Mouse (Mus musculus): Measurements from ENCODE around the gene Aktip. TPM values are rescaled to one million over a fixed set of nuclear protein-coding genes. Genes with fewer than 3 reads are reported as not detected.

The Aktip gene
- polyA plus RNA-seq, 1 experiment from 2014 or later: 113 TPM

DNA sequence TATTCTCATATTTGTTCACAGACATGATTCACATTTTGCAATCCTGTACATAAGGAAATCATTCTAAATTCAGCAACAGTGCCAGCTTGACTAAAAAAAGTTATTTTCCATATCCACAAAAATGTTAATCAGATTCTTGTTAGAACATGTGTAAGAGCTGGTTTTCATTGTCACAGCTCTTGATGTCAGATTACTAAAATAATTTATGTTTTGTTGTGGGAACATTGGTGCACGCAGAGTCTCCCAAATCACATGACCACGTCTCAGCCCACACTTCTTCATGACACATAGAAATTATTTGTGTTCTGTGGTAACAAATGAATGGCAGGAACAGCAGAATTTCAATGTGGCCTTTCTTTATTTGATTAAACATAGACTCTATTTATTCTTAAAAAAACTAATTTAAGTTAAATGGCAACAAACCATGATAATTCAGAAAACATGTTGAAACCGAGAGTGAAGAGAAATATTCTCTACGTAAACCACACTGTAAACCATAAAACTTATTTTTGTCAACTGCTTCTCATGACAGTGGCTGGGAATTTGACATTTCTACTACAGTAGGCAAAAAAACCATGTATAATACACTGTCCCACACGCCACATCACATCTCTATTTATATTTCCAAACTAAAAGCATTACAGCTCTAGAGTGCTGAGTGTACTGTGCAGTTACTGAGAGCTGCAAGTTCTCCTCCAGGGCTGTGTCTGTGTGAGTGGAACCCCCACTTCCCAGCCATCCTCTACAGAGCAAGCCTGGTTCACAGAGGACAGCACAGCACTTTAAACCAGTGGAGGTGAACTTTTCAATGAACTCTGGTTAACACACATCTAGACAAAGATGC, 17.5 kb upstream of the Aktip start:
- Histone ChIP-seq H3K4me1 (peaks cover 11% of the 10 kb centered on the region), H3K27ac (replicated peaks) (no peak overlapping the region), H3K9ac (replicated peaks) (no peak overlapping the region), H3K4me3 (replicated peaks) (no peak overlapping the region), H3K9me3 (replicated peaks) (no peaks in the 10 kb centered on the region), H3K27me3 (replicated peaks) (no peaks in the 10 kb centered on the region), H3K36me3 (no peaks in the 10 kb centered on the region), H3K4me2 (no peak overlapping the region)
- no peak for ATAC-seq (ENCODE audit: low FRiP score)
- 89% methylated on average over 5 of the region's 5 CpGs for WGBS

DNA sequence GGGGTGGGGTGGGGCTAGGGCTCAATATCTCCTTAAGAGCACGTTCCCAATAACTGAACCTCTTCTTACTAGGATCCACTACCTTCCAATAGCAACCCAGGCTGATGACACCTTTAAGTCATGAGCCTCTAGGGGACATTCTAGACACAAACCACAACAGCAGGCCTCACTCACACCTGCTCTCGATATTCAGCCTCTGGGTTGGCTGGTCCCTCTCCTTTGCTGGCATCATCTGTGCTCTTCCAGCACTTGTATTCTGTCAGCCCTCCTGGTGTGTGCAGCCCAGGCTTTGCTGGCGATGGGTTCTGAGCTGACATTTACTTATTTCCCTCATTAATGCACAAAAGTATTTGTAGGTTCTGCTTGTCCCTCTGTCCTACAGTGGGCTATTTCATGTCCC, 14.5 kb upstream of the Aktip start:
- no peaks in the 10 kb centered on the region for H3K9me3 ChIP-seq (replicated peaks)
- 50% methylated on average over 3 of the region's 3 CpGs for WGBS
- H3K27ac ChIP-seq (replicated peaks): no peak overlapping the region
- H3K4me2 ChIP-seq: no peak overlapping the region
- ATAC-seq (ENCODE audit: low FRiP score): no peak
- H3K4me3 ChIP-seq (replicated peaks): no peak overlapping the region
- H3K4me1 ChIP-seq: peaks cover 11% of the 10 kb centered on the region
- no peak overlapping the region for H3K9ac ChIP-seq (replicated peaks)
- H3K27me3 ChIP-seq (replicated peaks): no peaks in the 10 kb centered on the region
- H3K36me3 ChIP-seq: no peaks in the 10 kb centered on the region

DNA sequence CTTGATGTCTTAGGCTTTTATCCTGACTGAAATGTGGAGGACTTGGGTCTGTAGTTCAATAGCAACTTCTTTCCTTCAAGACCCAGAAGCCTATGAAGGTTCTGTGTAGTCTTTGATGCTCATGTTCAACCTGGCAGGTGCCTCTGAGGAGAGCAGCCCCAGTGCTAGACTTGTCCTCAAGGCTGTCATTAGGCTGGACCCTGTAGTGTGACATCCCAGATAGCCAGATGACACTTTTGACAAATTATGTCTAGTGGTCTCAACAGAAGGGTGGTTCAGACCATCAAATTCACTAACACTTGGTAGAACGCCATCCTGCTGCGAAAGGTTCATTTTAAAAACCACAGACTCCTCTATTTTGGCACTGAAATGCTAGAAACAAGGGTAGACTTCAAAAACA, 13.2 kb upstream of the Aktip start:
- Histone ChIP-seq H3K4me3 (replicated peaks) (no peak overlapping the region), H3K27me3 (replicated peaks) (no peaks in the 10 kb centered on the region), H3K9me3 (replicated peaks) (no peaks in the 10 kb centered on the region), H3K4me1 (peaks cover 4% of the 10 kb centered on the region; the same call in 1 of the 2 replicates), H3K27ac (replicated peaks) (no peak overlapping the region), H3K4me2 (no peak overlapping the region), H3K9ac (replicated peaks) (no peak overlapping the region), H3K36me3 (no peaks in the 10 kb centered on the region)
- ATAC-seq (ENCODE audit: low FRiP score): no peak
- 98% methylated on average over 2 of the region's 2 CpGs for WGBS

DNA sequence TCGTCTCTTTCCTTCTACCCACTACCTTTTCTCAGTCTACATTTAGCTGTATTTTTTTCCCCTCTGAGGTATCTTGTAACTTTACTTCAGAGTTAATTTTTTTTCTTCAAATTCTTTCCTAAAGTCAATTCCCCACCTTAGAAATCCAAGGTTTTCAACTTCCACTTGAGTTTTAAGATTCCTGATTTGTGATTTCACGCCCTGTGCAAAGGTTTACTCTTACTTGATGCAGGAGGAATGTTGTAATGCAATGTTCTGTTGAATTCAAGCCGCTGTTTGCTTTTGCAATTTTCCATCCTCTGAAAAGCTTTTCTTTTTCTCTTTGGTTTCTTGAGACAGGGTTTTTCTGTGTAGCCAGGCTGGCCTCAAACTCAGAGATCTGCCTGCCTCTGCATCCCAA, 9.9 kb upstream of the Aktip start:
- Histone ChIP-seq H3K27ac (replicated peaks) (no peak overlapping the region), H3K4me1 (no peaks in the 10 kb centered on the region), H3K9me3 (replicated peaks) (no peaks in the 10 kb centered on the region), H3K4me2 (no peak overlapping the region), H3K27me3 (replicated peaks) (0 out of 2 replicates have a peak, but pooled peaks cover 3% of the 10 kb centered on the region), H3K36me3 (no peaks in the 10 kb centered on the region), H3K9ac (replicated peaks) (no peak overlapping the region), H3K4me3 (replicated peaks) (no peak overlapping the region)
- ATAC-seq (ENCODE audit: low FRiP score): no peak
- 86% methylated on average over 3 of the region's 3 CpGs for WGBS

DNA sequence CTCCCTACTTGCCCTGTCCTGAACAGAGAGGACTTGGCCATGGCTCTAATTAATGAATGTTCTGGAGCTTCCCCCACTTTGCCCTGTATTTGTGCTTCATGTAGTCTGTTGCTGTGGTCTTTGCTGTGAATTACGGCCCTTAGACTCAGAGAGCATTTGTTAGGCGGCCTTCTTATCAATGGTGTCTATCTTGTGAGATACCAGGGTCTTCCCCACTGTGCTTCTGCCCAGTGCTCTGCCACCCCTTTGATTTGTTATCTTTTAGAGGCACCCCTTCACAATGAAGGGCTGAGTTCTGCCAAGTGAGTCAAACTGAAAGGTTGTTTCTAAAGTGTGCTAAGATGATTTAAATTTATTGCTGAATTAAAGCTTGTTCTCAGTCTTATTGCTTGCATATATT, 7.9 kb upstream of the Aktip start:
- no peaks in the 10 kb centered on the region for H3K36me3 ChIP-seq
- no peaks in the 10 kb centered on the region for H3K4me1 ChIP-seq
- H3K9me3 ChIP-seq (replicated peaks): no peaks in the 10 kb centered on the region
- H3K27me3 ChIP-seq (replicated peaks): 0 out of 2 replicates have a peak, but pooled peaks cover 3% of the 10 kb centered on the region
- no peak for ATAC-seq (ENCODE audit: low FRiP score)
- H3K27ac ChIP-seq (replicated peaks): no peak overlapping the region
- no peak overlapping the region for H3K4me2 ChIP-seq
- no peak overlapping the region for H3K9ac ChIP-seq (replicated peaks)
- no peak overlapping the region for H3K4me3 ChIP-seq (replicated peaks)
- WGBS: 56% methylated on average over 2 of the region's 2 CpGs

DNA sequence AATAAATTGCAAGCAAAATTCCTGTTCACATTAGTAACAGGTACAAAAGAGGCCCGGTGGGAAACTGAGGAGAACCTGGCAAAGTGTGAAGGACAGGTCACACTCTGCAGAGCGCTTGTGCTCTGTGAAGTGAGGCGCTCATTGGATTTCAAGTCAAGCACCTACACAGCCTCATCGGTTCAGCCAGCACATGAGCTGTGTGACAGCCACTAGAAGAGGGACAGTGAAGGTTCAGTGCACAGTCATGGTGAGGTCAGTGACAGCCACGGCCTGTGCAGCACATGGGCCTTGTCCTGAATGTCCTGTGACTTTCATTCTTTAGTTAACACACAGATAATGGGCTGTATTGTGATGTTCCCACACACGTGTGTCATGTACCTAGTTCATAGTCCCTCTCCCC, 6.1 kb upstream of the Aktip start:
- ATAC-seq (ENCODE audit: low FRiP score): no peak
- H3K9me3 ChIP-seq (replicated peaks): no peaks in the 10 kb centered on the region
- no peak overlapping the region for H3K9ac ChIP-seq (replicated peaks)
- no peak overlapping the region for H3K4me3 ChIP-seq (replicated peaks)
- no peak overlapping the region for H3K27ac ChIP-seq (replicated peaks)
- H3K4me1 ChIP-seq: no peaks in the 10 kb centered on the region
- no peaks in the 10 kb centered on the region for H3K36me3 ChIP-seq
- WGBS: 88% methylated on average over 6 of the region's 6 CpGs
- H3K27me3 ChIP-seq (replicated peaks): 0 out of 2 replicates have a peak, but pooled peaks cover 3% of the 10 kb centered on the region
- H3K4me2 ChIP-seq: no peak overlapping the region

DNA sequence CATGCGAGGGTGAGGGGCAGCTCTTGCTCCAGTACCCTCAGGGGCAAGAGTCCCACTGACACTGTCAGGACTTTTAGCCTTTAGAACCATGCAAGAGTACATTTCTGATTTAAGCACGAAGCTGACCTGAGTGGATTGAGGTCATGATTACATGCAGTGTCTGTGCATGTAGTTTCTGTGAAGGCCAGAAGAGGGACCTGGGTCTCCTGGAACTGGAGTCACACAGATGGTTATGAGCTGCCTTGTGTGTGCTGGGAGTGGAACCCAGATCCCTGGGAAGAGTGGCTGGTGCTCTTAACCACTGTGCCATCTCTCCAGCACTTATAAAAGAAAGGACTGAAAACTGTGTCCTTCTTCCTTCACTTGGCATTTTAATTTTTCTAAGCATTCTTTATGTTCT, 1.4 kb upstream of the Aktip start:
- Histone ChIP-seq H3K27me3 (replicated peaks) (0 out of 2 replicates have a peak, but pooled peaks cover 3% of the 10 kb centered on the region), H3K9me3 (replicated peaks) (no peaks in the 10 kb centered on the region), H3K27ac (replicated peaks) (no peak overlapping the region), H3K4me3 (replicated peaks) (no peak overlapping the region), H3K36me3 (no peaks in the 10 kb centered on the region), H3K4me1 (no peaks in the 10 kb centered on the region), H3K9ac (replicated peaks) (no peak overlapping the region), H3K4me2 (no peak overlapping the region)
- 78% methylated on average over 2 of the region's 2 CpGs for WGBS
- ATAC-seq (ENCODE audit: low FRiP score): no peak

DNA sequence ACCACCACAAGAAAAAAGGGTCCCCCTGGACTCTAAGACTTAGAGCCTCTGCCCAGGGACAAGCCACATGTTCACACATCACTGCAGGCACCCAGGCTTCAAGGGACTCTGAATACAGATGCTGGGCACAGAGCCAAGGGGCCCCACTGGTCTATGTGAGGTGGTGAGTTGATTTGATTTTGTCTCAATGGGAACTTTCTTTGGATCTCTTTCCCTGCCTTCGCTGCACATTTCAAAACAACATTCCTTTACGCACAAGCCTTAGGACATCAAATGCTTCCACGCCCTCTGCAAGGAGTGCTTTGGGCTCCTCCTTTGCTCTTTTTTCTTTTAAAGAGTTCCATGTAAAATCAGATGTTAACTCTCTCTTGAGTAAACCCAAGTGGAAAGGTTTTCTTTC, 1.7 kb downstream of the Aktip start:
- Histone ChIP-seq H3K9ac (replicated peaks) (no peak overlapping the region), H3K4me1 (no peaks in the 10 kb centered on the region), H3K4me2 (no peak overlapping the region), H3K27me3 (replicated peaks) (peaks cover 23% of the 10 kb centered on the region), H3K9me3 (replicated peaks) (no peaks in the 10 kb centered on the region), H3K27ac (replicated peaks) (no peak overlapping the region), H3K36me3 (no peaks in the 10 kb centered on the region), H3K4me3 (replicated peaks) (no peak overlapping the region)
- ATAC-seq (ENCODE audit: low FRiP score): no peak
- WGBS: 76% methylated on average over 3 of the region's 3 CpGs

DNA sequence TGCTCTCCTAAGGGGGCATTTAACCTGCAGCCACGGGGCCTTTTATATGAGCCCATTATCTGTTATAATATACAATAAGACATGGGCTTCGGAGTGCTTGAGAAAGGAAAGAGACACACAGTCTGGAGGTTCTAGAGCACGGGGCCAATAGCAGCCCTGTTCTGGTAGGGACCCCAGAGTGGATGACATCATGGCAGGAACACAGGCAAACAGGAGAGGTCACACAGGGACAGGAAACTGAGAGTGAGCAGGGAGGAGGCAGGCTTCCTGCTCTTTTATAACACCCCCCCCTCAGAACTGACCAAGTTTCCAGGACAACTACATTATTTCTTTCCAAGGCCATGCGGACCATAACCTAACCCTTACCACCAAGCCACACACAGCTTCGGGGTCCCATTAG, 2.5 kb downstream of the Aktip start:
- Histone ChIP-seq H3K4me3 (replicated peaks) (no peak overlapping the region), H3K4me2 (no peak overlapping the region), H3K4me1 (no peaks in the 10 kb centered on the region), H3K36me3 (no peaks in the 10 kb centered on the region), H3K9ac (replicated peaks) (no peak overlapping the region), H3K9me3 (replicated peaks) (no peaks in the 10 kb centered on the region), H3K27ac (replicated peaks) (no peak overlapping the region), H3K27me3 (replicated peaks) (peaks cover 29% of the 10 kb centered on the region)
- ATAC-seq (ENCODE audit: low FRiP score): no peak
- WGBS: 84% methylated on average over 5 of the region's 5 CpGs

DNA sequence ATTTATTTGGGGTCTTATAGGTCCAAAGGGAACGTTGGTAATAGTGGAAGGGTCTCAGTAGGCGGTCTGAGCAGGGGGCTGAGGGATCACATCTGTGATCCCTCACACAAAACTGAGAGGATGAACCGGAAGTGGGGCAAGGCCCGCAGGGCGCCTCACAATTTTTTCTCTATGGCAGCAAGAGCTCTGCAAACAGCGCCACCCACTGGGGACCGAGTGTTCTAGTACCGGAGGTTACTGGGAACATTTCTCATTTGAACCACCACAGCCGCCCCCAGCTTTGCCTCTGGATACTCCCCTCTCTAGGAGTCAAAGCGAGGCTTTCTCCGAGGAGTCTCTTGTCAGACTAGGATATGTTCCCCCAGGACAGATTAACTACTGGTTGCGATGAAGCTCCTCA, 3.1 kb downstream of the Aktip start:
- H3K9ac ChIP-seq (replicated peaks): no peak overlapping the region
- WGBS: 80% methylated on average over 12 of the region's 12 CpGs
- H3K27me3 ChIP-seq (replicated peaks): peaks cover 34% of the 10 kb centered on the region

DNA sequence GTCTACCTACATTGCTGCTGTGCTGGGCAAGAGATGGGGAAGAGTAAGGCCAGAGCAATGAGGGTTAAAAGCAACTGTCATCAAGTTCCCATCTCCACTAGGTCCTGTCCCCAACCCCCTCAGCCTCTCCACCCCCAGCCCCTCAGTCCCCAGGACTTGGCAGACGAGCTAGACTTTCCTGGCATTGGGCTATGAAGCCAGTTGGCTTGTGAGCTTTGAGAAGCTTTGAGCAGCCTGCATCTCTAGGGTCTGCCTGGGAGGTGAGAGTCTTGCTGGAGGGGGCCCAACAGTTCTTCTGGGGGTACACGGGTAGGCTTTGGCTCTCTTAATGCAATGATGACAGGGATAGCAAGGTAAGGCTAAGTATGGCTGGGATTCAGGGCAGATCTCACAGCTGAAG, 5.7 kb downstream of the Aktip start:
- Histone ChIP-seq H3K4me3 (replicated peaks) (no peak overlapping the region), H3K27me3 (replicated peaks) (peaks cover 56% of the 10 kb centered on the region), H3K36me3 (no peaks in the 10 kb centered on the region), H3K9ac (replicated peaks) (no peak overlapping the region), H3K4me1 (peaks cover 5% of the 10 kb centered on the region), H3K4me2 (no peak overlapping the region), H3K9me3 (replicated peaks) (no peaks in the 10 kb centered on the region), H3K27ac (replicated peaks) (no peak overlapping the region)
- ATAC-seq (ENCODE audit: low FRiP score): no peak
- 90% methylated on average over 2 of the region's 2 CpGs for WGBS

More for the DNA sequence above, 3.1 kb downstream of the Aktip start:
- H3K27ac ChIP-seq (replicated peaks): no peak overlapping the region
- no peaks in the 10 kb centered on the region for H3K9me3 ChIP-seq (replicated peaks)
- no peak overlapping the region for H3K4me3 ChIP-seq (replicated peaks)
- no peaks in the 10 kb centered on the region for H3K4me1 ChIP-seq
- H3K4me2 ChIP-seq: no peak overlapping the region
- no peak for ATAC-seq (ENCODE audit: low FRiP score)
- no peaks in the 10 kb centered on the region for H3K36me3 ChIP-seq

DNA sequence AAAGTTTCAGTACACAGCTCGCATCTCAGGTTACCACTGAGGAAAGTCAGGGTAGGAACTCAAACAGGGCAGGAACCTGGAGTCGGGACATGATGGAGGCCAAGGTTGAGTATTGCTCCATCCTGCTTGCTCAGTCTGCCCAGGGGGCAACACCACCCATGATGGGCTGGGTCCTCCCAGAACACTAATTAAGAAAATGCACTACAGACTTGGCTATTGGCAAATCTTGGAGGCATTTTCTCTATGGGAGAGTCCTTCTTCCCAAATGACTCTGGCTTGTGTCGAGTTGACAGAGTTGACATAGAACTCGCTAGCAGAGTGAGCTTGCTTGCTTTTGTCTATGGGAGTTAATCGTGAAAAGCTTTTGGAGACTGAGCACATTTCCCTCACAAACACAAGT, 6.8 kb downstream of the Aktip start:
- no peak for ATAC-seq (ENCODE audit: low FRiP score)
- Histone ChIP-seq H3K4me2 (no peak overlapping the region), H3K9me3 (replicated peaks) (no peaks in the 10 kb centered on the region), H3K27ac (replicated peaks) (no peak overlapping the region), H3K4me3 (replicated peaks) (no peak overlapping the region), H3K4me1 (peaks cover 5% of the 10 kb centered on the region), H3K36me3 (no peaks in the 10 kb centered on the region), H3K27me3 (replicated peaks) (peaks cover 60% of the 10 kb centered on the region), H3K9ac (replicated peaks) (no peak overlapping the region)
- 87% methylated on average over 5 of the region's 5 CpGs for WGBS
